Mouse (Mus musculus): Measurements from ENCODE around the gene Fam160a1. TPM values are rescaled to one million over a fixed set of nuclear protein-coding genes. Genes with fewer than 3 reads are reported as not detected.

Gene Fam160a1
- total RNA-seq, 2 experiments from 2014 or later: 3.5 to 4.2 TPM

GRCm38 (mm10) chr3:85636716-85637447 lies 180.2 kb downstream of the Fam160a1 start:
- DNase-seq (ENCODE audit: low spot score in 2 of 2): no peak

GRCm38 (mm10) chr3:85635591-85635990 lies 181.5 kb downstream of the Fam160a1 start:
- DNase-seq (ENCODE audit: low spot score in 2 of 2): no peak

- no peak for DNase-seq (ENCODE audit: low spot score in 2 of 2)
These were observed 182.0 kb downstream of the Fam160a1 start for GRCm38 (mm10) chr3:85635126-85635419.

GRCm38 (mm10) chr3:85634389-85635125 lies 182.5 kb downstream of the Fam160a1 start:
- DNase-seq (ENCODE audit: low spot score in 2 of 2): no peak

GRCm38 (mm10) chr3:85633733-85634132 lies 183.4 kb downstream of the Fam160a1 start:
- DNase-seq (ENCODE audit: low spot score in 2 of 2): no peak

- no peak for DNase-seq (ENCODE audit: low spot score in 2 of 2)
These were observed 187.1 kb downstream of the Fam160a1 start for GRCm38 (mm10) chr3:85629895-85630510.

GRCm38 (mm10) chr3:85619751-85620150 lies 197.3 kb downstream of the Fam160a1 start:
- DNase-seq (ENCODE audit: low spot score in 2 of 2): no peak

GRCm38 (mm10) chr3:85619345-85619744 lies 197.7 kb downstream of the Fam160a1 start:
- no peak for DNase-seq (ENCODE audit: low spot score in 2 of 2)

GRCm38 (mm10) chr3:85618885-85619284 lies 198.2 kb downstream of the Fam160a1 start:
- DNase-seq (ENCODE audit: low spot score in 2 of 2): peak in 1 of 2 experiments; percentile 37

- no peak for DNase-seq (ENCODE audit: low spot score in 2 of 2)
These were observed 200.7 kb downstream of the Fam160a1 start for GRCm38 (mm10) chr3:85616389-85616788.

Other genes with a start within 250 kb of the Fam160a1 start
- gene Gatb, start 243.2 kb downstream of the Fam160a1 start, total RNA-seq (2021): 10 to 100 TPM; 15.0 to 16.6 TPM
- gene Glt28d2, start 70.2 kb upstream of the Fam160a1 start, total RNA-seq (2021): under 1 TPM; 0.59 to 0.67 TPM
- gene Gm37240, start 70.2 kb upstream of the Fam160a1 start, total RNA-seq (2021): under 1 TPM; 0.75 to 0.80 TPM
- gene Sh3d19, start 153.8 kb upstream of the Fam160a1 start, total RNA-seq (2021): 10 to 100 TPM; 41.7 to 51.6 TPM
- gene Prss48, start 185.2 kb upstream of the Fam160a1 start, total RNA-seq (2021): not detected